Mouse (Mus musculus): ENCODE data around the gene Pet100.

GRCm38 (mm10) chr8:3656725-3657381 is 35.5 kb downstream of the Pet100 start:
- no peak for TF ChIP-seq GATA1 (IDR thresholded peaks at IDR 0.05; ENCODE audit: borderline replicate concordance, low read length)
- no peak for TF ChIP-seq FLI1 (IDR thresholded peaks at IDR 0.05; ENCODE audit: low read length)
